Mouse (Mus musculus) testis, postnatal 14 days (tissue): ENCODE data around the gene Arpc3.
"Not testable (repeated sequence)": the region's sequence is repeated elsewhere in the genome, so short reads cannot be mapped to it uniquely, and the experiment has no call there.

Experiments used
- DNase-seq: peaks from one replicate; pipeline ENCODE4 v3.0.0; 2021; ENCODE audit warnings: low spot score

The Arpc3 gene

GRCm38 (mm10) chr5:122439400-122440094 is 47.9 kb downstream of the Arpc3 start:
- no peak for DNase-seq

DNA sequence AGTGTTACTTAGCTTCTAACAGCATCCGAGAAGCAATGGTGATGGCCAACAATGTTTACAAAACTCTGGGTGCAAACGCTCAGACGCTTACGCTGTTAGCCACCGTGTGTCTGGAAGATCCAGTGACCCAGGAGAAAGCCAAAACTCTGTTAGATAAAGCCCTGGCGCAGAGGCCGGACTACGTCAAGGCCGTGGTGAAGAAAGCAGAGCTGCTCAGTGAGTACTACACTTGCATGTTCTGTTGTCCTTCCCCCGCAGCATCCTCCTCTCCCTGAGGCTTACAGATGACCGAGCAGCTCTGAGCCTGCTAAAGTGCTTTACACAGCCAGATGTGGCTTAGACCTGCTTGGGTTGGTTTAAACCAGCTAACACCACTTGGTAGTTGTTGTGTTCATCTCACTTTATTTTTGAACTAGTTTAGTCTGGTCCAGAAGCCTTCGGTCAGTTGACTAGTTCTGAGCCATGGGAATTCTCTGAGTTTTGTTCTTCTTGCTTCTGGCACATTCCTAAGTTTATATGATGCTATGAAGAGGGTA is 48.5 kb downstream of the Arpc3 start:
- peak; percentile 43 for DNase-seq

GRCm38 (mm10) chr5:122444492-122444891 is 52.8 kb downstream of the Arpc3 start:
- no peak for DNase-seq

- no peak for DNase-seq
Measured at GRCm38 (mm10) chr5:122445051-122445610, 53.5 kb downstream of the Arpc3 start.

DNA sequence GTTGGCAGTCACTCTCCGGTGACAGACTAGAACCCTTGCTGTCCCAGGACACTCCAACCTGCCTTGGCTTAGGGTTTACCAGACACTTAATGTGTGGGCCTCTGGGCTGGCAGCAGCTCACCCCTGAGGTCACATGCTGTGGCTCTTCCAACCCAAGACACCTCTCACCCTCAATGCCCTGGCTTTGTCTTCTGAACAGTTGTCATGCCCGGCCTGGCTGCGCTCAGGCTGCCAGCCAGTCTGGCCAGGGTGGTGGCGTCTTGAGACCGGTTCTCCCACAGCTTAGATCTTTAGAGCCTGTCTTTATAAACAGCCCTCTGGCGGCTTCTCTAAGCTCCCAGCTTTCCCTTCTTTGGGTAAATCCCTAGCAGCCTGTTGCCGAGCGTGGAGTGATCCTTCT is 56.2 kb downstream of the Arpc3 start:
- no peak for DNase-seq

DNA sequence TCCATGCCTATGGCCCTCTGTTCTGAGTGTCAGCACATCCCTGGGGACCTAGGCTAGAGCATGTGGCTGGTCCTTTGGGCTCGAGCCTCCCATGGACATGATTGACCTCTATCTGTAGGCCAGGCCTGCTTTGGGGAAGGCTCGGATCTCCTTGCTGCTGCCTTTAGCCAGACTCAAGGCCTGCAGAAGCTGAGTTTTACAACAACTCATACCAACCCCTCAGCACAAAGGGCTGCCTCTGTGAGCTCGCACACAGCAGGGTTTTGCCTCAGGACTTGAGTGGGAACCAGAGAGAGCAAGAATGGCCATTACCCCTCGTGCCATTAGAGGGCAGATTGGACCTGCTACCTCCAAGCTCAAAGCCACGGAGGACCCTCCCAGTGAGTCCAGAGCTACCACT is 57.2 kb downstream of the Arpc3 start:
- DNase-seq: no peak

DNA sequence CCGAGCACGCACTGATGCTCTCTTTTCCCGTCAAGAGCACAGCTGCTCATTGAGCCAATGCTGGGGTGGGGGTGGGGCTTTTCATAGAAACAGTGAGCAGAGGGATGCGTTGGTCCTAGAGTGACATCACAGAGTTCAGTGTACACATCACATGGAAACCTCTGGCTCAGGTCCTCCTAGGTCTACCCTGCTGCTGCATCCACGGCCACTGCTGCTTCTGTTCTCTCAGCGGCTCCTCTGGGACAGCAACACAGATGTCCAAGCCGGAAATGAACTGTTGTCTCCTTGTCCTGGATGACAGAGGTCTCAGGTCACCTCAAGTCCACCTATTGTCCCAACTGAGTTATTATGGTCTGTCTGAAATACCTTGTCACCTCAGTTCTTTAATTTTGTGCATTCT is 58.3 kb downstream of the Arpc3 start:
- no peak for DNase-seq

DNA sequence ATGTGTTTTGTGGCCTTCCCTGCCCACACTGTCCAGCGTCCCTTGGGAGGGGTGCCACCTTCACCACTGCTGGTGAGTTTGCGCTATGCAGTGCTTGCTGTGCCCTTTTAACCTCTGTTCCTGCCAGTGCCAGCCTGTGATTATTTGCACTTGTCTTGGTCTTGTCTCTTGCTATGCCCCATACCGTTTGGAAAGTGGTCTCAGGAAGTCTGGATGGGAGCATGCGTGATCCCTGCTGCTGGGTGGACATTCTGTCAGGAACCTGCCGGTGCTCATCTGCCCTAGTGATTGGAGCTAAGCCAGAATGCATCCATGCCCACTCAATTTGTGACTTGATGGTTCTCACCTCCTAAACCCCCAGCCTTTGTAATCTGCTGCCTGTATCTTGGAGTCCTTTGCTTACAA is 59.2 kb downstream of the Arpc3 start:
- no peak for DNase-seq

DNA sequence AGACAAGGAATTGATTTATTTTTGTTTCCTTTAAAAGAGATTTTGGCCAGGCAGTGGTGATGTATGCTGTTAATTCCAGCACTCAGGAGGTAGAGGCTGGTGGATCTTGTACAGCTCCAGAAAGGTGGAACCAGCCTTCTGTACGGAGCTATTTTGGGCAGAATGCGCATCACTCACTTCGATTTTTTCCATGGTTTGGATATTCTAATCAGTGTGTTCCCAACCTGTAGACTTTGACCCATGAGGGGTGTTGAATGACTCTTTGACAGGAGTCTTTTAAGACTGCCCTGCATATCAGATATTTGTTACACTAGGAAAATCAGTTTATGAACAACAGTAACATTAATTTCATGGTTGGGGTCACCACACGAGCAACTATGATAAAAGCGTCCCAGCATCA is 59.6 kb downstream of the Arpc3 start:
- no peak for DNase-seq

GRCm38 (mm10) chr5:122452194-122452593 is 60.5 kb downstream of the Arpc3 start:
- no peak for DNase-seq

DNA sequence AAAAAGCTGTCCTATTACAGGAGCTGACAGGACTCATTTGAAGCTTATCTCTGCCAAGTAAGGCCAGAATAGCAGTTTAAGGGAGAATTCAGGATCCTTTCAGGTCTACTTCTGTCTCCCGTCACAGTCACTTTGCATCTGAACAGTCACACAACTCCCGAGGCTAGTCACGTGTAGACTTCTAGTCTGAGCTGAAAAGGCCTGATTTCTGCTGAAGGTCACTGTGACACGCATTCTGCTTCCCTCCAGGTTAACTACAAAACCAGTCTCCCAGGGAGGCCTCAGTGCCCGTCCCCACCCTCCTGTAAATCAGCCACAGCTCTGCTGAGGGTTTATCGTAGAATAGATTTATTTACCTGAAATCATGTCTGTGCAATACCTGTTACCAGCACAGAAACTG is 61.5 kb downstream of the Arpc3 start:
- DNase-seq: no peak

DNA sequence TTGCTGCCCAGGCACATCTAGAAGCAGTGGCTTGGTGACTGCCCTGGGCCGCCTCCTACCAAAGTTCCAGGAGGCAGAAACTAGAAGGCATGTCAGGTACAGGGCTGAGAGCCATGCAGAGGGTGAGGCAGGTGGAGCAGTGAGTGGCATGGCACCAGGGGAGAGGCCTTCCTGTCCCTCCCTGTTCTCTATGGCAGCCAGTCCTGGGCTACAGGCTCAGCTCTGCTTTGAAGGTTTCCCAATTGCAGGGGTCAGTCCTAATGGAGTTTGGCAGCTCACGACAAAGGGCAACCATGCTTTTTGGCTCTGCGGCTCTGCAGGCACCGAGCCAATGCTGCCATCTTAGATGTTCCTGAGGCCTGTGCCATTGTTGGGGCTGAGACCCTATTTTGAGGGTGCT is 62.8 kb downstream of the Arpc3 start:
- DNase-seq: no peak

GRCm38 (mm10) chr5:122454883-122455282 is 63.2 kb downstream of the Arpc3 start:
- no peak for DNase-seq

GRCm38 (mm10) chr5:122455584-122455983 is 63.9 kb downstream of the Arpc3 start:
- DNase-seq: no peak

- not testable (repeated sequence) for DNase-seq
Measured at GRCm38 (mm10) chr5:122457054-122457453, 65.4 kb downstream of the Arpc3 start.

DNA sequence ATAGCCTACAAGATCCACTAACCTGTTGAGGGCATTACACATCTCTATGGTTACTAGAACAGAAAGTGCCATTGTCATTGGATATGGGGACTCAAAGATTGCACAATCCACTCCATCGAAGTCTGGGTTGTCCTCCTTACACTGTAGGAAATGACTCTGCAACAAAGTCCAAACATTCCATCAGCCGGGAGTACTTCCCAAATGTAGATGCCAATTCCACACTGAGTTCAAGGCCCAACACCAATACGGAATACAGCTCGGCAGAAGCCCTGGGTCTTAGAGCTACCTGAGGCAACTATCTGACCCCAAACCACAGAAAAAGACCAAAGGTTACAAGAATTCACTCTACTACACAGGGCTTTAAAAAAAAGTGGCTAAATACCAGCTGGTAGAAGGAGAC is 66.4 kb downstream of the Arpc3 start:
- DNase-seq: no peak

DNA sequence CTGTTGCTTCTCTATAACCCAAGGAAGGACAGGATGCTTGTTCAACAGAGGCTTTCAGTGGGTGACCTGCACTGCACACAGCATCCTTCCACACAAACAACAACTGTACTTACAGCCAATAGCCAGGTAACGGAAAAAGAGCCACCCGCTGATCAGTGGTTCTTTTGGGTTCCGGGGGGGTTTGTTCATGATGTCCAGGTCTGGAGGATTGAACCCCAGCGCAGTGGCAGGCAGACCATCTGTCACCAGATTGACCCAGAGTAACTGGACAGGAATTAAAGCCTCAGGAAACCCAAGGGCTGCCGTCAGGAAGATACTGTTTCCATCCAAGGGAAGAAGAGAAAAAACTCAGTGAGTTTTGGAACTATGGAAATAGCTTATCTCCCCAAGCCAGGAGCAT is 67.7 kb downstream of the Arpc3 start:
- no peak for DNase-seq

DNA sequence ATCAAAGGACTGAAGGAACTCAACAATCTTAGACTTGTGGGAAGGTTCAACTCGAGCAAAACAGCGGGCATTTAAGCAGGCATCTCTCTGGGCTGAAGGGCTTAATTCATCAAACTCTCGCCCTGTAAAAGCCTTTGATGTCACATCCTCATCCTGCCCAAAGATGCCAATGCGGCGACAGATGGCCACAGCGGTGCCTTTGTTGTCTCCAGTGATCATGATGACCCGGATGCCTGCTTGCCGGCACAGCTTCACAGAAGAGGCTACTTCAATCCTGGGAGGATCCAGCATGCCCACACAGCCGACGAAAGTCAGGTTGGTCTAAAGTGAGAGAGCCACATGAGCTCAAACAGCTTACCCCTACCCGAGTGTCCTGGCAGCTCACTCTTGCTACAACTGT is 69.0 kb downstream of the Arpc3 start:
- DNase-seq: no peak

DNA sequence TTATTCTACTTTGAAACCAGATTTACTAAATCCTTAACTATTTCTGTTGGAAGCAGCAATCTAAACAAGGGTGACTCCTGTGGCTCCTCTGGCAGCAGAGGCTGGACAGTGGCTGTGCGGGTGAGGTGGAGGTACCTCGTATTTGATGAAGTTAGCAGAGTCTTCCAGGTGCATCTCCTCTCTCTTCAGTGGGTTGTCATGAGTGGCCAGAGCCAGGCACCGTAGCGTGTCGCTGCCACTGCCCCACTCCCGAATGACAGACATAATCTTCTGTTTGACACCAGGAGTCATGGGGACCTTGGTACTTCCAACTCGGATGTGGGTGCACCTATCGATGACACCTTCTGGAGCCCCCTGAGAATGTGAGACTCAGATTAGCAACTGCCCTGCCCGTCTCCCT is 69.8 kb downstream of the Arpc3 start:
- no peak for DNase-seq
